Mouse (Mus musculus) thymus, postnatal 36 days (tissue): ENCODE results near the gene Cyb5r1.

Experiments used
- DNase-seq, 2 experiments: peaks; one replicate each; pipeline ENCODE4 v3.0.0; 2022; ENCODE audit warnings: mixed read lengths in 2 of 2

Gene Cyb5r1

DNA sequence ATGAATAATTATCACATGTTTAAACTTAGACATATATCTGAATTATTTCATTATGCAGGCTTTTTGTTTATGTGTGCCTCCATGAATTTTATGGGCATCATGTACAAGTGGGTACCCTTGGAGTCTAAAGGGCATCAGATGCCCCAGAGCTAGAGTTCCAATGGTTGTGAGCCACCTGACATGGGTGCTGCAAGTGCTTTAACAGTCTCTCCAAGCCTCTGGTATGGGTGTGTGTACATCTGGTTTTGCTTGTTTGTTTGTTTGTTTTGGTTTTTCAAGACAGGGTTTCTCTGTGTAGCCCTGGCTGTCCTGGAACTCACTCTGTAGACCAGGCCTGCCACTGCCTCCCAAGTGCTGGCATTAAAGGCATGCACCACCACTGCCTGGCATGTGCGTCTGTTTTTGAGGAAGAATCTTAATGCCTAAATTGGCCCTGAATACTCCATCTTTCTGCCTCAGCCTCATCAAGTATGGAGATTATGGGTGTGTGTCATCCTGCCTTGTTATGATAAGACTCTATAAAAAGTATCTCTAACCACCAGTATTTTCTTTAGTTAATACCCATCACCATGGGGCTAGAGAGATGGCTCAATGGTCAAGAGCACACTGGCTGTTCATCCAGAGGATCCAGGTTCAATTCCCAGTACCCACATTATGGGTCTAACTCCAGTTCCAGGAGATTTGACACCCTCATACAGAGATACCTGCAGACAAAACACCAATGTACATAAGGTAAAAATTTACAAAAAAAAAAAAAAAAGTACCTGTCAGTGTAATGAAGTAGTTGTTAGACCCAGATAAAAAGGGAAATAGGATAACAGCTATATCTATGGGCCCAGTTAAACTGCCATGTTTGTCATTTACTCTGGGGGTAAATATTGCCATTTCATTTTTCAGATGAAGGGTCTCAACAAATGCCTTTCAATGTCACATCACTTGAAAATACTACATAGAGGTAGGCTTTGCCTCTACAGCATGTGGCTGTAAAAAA, 55.2 kb downstream of the Cyb5r1 start:
- no peak for DNase-seq
